Mouse (Mus musculus): ENCODE measurements around the gene Lgi1. TPM values are rescaled to one million over a fixed set of nuclear protein-coding genes. Genes with fewer than 3 reads are reported as not detected.

The Lgi1 gene
- polyA plus RNA-seq, 1 experiment: 0.04 TPM

DNA sequence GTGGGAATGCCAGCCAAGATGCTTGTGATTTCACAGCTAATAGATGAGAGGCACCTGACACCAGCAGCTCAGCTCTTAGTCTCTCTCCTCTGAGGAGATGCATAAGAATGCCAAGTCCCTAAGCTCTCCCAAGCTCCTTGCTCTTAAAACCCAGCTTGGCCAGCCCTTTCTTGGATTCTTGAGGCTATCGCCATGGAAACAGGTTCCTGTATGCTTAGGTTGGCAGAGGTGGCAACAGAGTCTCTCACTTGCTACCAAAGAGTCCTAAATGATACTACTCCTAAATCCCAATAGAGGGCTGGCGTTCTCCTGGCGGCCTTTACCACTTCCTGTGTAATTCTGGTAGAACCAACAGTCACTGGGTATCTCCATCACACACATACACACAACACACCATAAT, 4.9 kb upstream of the Lgi1 start:
- no peak for DNase-seq
- Histone ChIP-seq H3K27me3 (ENCODE audit: control insufficient read depth, insufficient read depth, low read length) (peaks cover under 1% of the 10 kb centered on the region; the same call in 1 of the 2 replicates), H3K4me1 (replicated peaks; ENCODE audit: control insufficient read depth, insufficient read depth, low read length) (no peaks in the 10 kb centered on the region), H3K36me3 (ENCODE audit: control insufficient read depth, insufficient read depth, low read length) (no peaks in the 10 kb centered on the region), H3K27ac (ENCODE audit: control insufficient read depth, insufficient read depth, low read length) (no peak overlapping the region), H3K4me3 (ENCODE audit: control insufficient read depth, insufficient read depth, low read length) (no peak overlapping the region)
- TF ChIP-seq POLR2A (IDR thresholded peaks at IDR 0.05; ENCODE audit: control insufficient read depth, extremely low read depth, insufficient read depth, low read length, poor library complexity) (no peak), CTCF (IDR thresholded peaks at IDR 0.05; ENCODE audit: borderline replicate concordance, control insufficient read depth, extremely low read depth, insufficient read depth, low read length, poor library complexity) (no peak)
- WGBS: 66% methylated on average over 3 of the region's 3 CpGs

DNA sequence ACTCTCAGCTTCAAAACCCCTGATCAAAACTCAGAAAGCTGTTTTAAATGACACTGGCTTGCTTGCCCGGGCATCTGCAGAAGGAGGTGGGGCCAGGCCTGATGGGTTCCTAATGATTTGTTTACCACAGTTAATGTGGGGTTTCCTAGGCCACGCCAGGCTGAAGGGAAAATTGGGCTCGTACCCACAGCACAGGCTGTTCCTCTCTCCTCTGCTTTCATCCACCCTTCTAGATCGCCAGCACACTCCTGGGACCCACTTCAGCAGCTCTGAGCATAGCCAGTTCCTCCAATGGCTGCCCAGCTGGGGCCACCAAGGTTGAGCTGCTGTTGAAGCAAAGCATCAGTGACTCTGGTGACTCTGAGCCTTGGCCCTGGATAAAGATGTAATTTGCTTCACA, 4.0 kb upstream of the Lgi1 start:
- peaks cover 5% of the 10 kb centered on the region; the same call in 1 of the 2 replicates for H3K27me3 ChIP-seq (ENCODE audit: control insufficient read depth, insufficient read depth, low read length)
- no peak for DNase-seq
- 74% methylated on average over 4 of the region's 4 CpGs for WGBS
- no peak overlapping the region for H3K27ac ChIP-seq (ENCODE audit: control insufficient read depth, insufficient read depth, low read length)
- H3K36me3 ChIP-seq (ENCODE audit: control insufficient read depth, insufficient read depth, low read length): no peaks in the 10 kb centered on the region
- H3K4me3 ChIP-seq (ENCODE audit: control insufficient read depth, insufficient read depth, low read length): no peak overlapping the region
- no peaks in the 10 kb centered on the region for H3K4me1 ChIP-seq (replicated peaks; ENCODE audit: control insufficient read depth, insufficient read depth, low read length)
- TF ChIP-seq CTCF (IDR thresholded peaks at IDR 0.05; ENCODE audit: borderline replicate concordance, control insufficient read depth, extremely low read depth, insufficient read depth, low read length, poor library complexity): no peak
- no peak for TF ChIP-seq POLR2A (IDR thresholded peaks at IDR 0.05; ENCODE audit: control insufficient read depth, extremely low read depth, insufficient read depth, low read length, poor library complexity)

DNA sequence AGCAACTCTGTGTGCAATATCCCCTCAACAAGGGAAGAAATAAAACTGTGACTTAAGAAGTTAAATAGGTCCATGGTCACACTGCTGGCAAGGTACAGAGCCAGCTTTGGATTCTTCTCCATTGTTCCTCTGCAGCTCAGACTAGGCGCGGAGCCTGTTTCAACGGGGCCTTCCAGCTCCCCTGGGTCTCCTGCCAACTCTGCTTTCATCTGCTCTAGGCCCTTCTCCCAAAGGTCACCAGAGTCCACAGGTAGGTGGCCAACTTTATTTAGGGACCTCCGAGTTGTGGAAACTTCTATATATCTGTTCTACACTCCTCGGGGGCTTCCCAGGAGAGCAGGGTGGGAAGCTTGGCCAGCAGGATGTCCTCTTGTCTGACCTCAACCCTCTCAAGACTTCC, 3.0 kb upstream of the Lgi1 start:
- H3K27ac ChIP-seq (ENCODE audit: control insufficient read depth, insufficient read depth, low read length): no peak overlapping the region
- H3K4me3 ChIP-seq (ENCODE audit: control insufficient read depth, insufficient read depth, low read length): no peak overlapping the region
- peaks cover 5% of the 10 kb centered on the region; the same call in 1 of the 2 replicates for H3K27me3 ChIP-seq (ENCODE audit: control insufficient read depth, insufficient read depth, low read length)
- TF ChIP-seq CTCF (IDR thresholded peaks at IDR 0.05; ENCODE audit: borderline replicate concordance, control insufficient read depth, extremely low read depth, insufficient read depth, low read length, poor library complexity) (no peak), POLR2A (IDR thresholded peaks at IDR 0.05; ENCODE audit: control insufficient read depth, extremely low read depth, insufficient read depth, low read length, poor library complexity) (no peak)
- WGBS: 83% methylated on average over 5 of the region's 5 CpGs
- no peak for DNase-seq
- H3K36me3 ChIP-seq (ENCODE audit: control insufficient read depth, insufficient read depth, low read length): no peaks in the 10 kb centered on the region
- H3K4me1 ChIP-seq (replicated peaks; ENCODE audit: control insufficient read depth, insufficient read depth, low read length): no peaks in the 10 kb centered on the region

DNA sequence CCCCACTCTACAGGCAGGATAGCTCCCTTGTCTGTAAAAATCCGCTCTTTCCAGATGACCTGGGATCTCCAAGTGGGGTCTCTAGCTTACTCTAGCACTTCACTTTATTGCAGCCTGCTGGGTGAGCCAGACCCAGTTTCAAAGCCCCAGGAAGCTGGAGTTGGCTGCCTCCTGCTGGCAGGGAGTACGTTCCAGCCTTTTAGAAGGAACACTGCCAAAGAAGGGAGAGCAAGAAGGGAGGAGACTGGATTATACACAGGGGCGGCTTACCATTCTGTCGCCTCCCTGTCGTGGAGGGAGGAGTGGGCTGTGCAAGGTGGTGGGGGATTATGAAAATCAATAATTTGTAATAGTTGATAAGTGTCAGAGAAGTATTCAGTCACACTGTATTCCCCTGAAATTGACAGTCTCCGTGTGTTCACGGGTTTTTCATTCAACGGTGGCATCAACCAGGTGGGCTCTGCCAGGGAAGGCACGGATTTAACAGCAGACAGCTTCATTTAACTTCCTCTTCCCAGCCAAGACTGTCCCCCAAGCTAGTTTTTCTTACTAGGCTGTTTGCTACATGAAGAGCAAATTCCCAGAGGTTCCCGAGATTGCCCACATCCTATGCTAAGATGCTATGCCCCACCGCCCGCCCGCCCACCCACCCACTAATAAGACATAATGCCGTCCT, 369 bp upstream of the Lgi1 start:
- Histone ChIP-seq H3K4me1 (replicated peaks; ENCODE audit: control insufficient read depth, insufficient read depth, low read length) (no peaks in the 10 kb centered on the region), H3K36me3 (ENCODE audit: control insufficient read depth, insufficient read depth, low read length) (no peaks in the 10 kb centered on the region), H3K27ac (ENCODE audit: control insufficient read depth, insufficient read depth, low read length) (no peak overlapping the region), H3K4me3 (ENCODE audit: control insufficient read depth, insufficient read depth, low read length) (no peak overlapping the region), H3K27me3 (ENCODE audit: control insufficient read depth, insufficient read depth, low read length) (peaks cover 5% of the 10 kb centered on the region; the same call in 1 of the 2 replicates)
- TF ChIP-seq POLR2A (IDR thresholded peaks at IDR 0.05; ENCODE audit: control insufficient read depth, extremely low read depth, insufficient read depth, low read length, poor library complexity) (no peak), CTCF (IDR thresholded peaks at IDR 0.05; ENCODE audit: borderline replicate concordance, control insufficient read depth, extremely low read depth, insufficient read depth, low read length, poor library complexity) (no peak)
- WGBS: 21% methylated on average over 14 of the region's 14 CpGs
- no peak for DNase-seq

DNA sequence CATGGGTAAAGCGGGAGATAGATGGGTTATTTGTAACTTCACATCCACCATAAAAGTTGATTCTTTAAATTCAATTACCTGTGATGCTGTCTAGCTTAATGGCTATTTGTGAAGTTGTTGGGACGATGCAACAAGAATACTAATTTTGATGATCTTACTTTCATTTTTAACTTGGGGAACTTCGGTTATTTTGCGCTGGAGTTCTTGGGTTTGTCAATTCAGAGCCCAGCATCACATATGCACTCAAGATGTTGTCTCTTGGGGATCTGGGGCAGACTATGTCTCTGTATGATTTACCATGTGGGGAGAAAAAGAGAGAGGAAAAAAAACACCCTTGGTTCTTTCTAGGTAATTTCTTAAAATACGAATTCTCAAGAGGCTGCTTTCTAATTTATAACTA, 1.4 kb downstream of the Lgi1 start:
- no peak overlapping the region for H3K27ac ChIP-seq (ENCODE audit: control insufficient read depth, insufficient read depth, low read length)
- DNase-seq: no peak
- no peak overlapping the region for H3K4me3 ChIP-seq (ENCODE audit: control insufficient read depth, insufficient read depth, low read length)
- H3K27me3 ChIP-seq (ENCODE audit: control insufficient read depth, insufficient read depth, low read length): peaks cover 5% of the 10 kb centered on the region; the same call in 1 of the 2 replicates
- no peaks in the 10 kb centered on the region for H3K36me3 ChIP-seq (ENCODE audit: control insufficient read depth, insufficient read depth, low read length)
- TF ChIP-seq CTCF (IDR thresholded peaks at IDR 0.05; ENCODE audit: borderline replicate concordance, control insufficient read depth, extremely low read depth, insufficient read depth, low read length, poor library complexity) (no peak), POLR2A (IDR thresholded peaks at IDR 0.05; ENCODE audit: control insufficient read depth, extremely low read depth, insufficient read depth, low read length, poor library complexity) (no peak)
- WGBS: 76% methylated on average over 5 of the region's 5 CpGs
- no peaks in the 10 kb centered on the region for H3K4me1 ChIP-seq (replicated peaks; ENCODE audit: control insufficient read depth, insufficient read depth, low read length)

DNA sequence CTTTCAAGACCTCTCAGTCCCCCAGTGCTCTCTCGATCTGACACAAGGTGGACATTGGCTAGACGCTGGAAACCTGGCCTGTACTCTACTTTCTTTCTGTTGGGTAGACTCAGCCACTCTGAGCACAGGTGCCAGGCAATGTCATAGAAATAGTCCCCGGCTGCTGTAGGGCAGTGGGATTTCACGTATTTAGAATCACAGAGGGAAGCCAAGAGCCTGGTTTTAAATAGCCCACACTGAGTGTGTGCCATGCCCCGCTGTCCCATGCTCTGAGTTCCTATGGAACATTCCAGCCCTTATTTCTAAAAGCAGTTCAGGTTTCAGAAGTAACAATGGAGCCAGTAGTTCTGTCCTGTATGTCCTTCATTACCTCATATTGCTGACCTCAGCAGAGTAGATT, 3.1 kb downstream of the Lgi1 start:
- peaks cover 5% of the 10 kb centered on the region; the same call in 1 of the 2 replicates for H3K27me3 ChIP-seq (ENCODE audit: control insufficient read depth, insufficient read depth, low read length)
- DNase-seq: no peak
- H3K27ac ChIP-seq (ENCODE audit: control insufficient read depth, insufficient read depth, low read length): no peak overlapping the region
- WGBS: 90% methylated on average over 5 of the region's 5 CpGs
- H3K36me3 ChIP-seq (ENCODE audit: control insufficient read depth, insufficient read depth, low read length): no peaks in the 10 kb centered on the region
- H3K4me3 ChIP-seq (ENCODE audit: control insufficient read depth, insufficient read depth, low read length): no peak overlapping the region
- TF ChIP-seq POLR2A (IDR thresholded peaks at IDR 0.05; ENCODE audit: control insufficient read depth, extremely low read depth, insufficient read depth, low read length, poor library complexity): no peak
- no peak for TF ChIP-seq CTCF (IDR thresholded peaks at IDR 0.05; ENCODE audit: borderline replicate concordance, control insufficient read depth, extremely low read depth, insufficient read depth, low read length, poor library complexity)
- H3K4me1 ChIP-seq (replicated peaks; ENCODE audit: control insufficient read depth, insufficient read depth, low read length): no peaks in the 10 kb centered on the region
